Mouse (Mus musculus): ENCODE results near the gene Gm43552. TPM values are rescaled to one million over a fixed set of nuclear protein-coding genes. Genes with fewer than 3 reads are reported as not detected.

Gm43552 gene
- total RNA-seq, 2 experiments from 2014 or later = 1.3 to 3.7 TPM

Other genes starting within 250 kb of the Gm43552 start
- gene Rfc1, start 157.2 kb downstream of the Gm43552 start, total RNA-seq (2021) = 10 to 100 TPM; 21.5 to 26.1 TPM
- under 1 TPM; 0.45 to 0.79 TPM for gene Klb, start 144.5 kb downstream of the Gm43552 start, total RNA-seq (2021)
- 100 to 1,000 TPM; 830 to 872 TPM for gene Rpl9, start 101.4 kb downstream of the Gm43552 start, total RNA-seq (2021)
- 10 to 100 TPM; 47.6 to 52.4 TPM for gene Lias, start 101.3 kb downstream of the Gm43552 start, total RNA-seq (2021)
- gene Ugdh, start 56.9 kb downstream of the Gm43552 start, total RNA-seq (2021) = 10 to 100 TPM; 20.7 to 24.6 TPM
- 10 to 100 TPM; 45.5 to 49.0 TPM for gene Smim14, start 44.4 kb upstream of the Gm43552 start, total RNA-seq (2021)
- 10 to 100 TPM; 76.8 to 81.2 TPM for gene Ube2k, start 44.4 kb upstream of the Gm43552 start, total RNA-seq (2021)
- 10 to 100 TPM; 47.5 to 59.1 TPM for gene Pds5a, start 205.4 kb upstream of the Gm43552 start, total RNA-seq (2021)

All from gastrocnemius, postnatal 10 days (tissue).